Mouse (Mus musculus): ENCODE data around the gene Carhsp1.
A peak's percentile ranks its signal among the peaks of the same experiment; 100 is the strongest.

Gene Carhsp1

DNA sequence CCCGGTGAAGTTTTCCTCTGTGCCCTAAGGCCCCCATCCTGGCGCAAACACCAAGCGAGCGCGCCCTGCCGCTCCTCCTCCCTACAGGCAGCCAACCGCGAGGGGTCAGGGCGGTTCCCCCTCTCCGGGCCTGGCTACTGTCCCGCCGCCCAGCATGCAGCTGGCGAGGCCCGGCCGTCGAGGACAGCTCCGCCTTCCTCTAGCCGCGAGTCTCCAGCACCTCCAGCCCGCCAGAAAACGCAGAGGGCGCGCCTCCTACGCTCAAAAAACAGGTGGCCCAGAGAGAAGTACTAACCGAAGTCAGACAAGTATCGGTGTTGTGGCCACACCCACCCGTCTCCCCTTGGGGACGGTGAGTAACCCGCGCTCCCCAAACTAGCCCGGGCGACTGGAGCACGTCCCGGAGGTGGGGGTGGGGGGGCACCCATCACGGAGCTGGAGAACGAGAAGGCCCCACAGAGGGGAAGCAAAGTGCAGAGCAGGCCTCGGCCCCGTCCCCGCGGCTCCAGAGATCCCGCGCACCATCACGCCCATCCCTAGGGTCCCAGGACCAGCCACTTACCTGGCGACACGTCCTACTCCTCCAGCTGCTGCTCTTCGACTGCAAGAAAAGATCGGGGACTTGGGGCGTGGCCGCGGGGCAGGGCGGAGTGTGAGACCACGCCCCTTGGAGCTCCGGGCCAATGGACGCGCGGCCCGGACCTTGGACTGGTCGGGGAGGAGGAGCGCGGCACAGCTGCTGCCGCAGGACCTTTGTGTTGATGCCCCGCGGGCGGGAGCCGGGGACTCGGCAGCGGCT lies at the start of gene Carhsp1:
Gene Carhsp1 (minus strand): TSS at position 605 of the 799 bp plus-strand sequence.
- peak; percentile 97 for DNase-seq

DNA sequence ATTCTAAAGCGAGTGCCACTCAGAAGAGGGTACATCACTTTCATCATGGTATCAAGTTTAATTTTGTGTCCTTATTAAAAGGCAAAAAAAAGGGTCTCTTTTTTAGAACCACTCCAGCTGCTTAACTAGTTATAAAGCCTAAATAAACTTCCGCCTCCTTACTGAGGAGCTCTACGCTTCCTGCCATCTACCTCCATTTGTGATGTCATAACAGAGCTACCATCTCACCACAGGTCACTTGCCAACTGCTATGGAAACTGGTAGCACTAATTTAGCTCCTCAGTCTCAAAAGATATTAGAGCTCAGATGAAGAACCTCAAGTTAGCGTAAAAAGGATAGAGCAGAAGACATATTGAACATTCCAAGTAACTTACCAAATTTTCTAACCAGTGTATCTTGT lies 48.5 kb upstream of the Carhsp1 start:
- DNase-seq: no peak

DNA sequence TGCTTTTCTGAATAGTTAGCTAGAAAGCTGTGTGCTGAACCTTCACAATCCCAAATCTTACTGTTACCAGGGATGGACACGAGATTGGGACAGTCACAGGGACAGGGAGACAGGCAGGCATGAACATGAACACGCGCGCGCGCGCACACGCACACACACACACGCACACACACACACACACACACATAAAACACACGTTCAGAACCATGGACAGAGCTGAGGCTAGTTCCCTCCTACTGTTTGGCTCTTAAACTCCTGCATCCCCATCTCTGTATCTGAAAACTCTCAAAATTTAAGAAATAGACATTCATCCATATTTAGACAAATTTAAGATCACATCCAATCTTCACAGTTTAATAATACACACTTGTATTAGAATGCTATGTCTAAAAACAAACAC lies 45.8 kb upstream of the Carhsp1 start:
- DNase-seq: peak; percentile 51

DNA sequence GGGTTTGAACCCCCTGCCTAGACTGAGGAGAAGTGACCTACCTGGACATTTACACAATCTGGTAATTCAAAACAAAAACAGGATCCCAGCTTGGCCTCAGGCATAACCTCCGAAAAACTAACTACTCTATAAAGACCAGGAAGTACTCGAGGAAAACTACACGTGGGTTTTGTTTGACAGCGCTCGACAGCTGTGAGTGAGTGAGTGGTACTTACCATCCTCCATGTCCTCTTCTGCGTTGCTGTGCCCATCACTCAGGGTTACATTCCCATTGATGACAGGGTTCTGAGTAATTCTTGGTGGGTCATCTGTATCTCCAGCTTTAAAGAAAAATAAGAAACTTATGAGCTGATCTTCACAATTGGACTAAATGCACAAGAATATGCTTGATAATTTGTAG lies 44.3 kb upstream of the Carhsp1 start:
- no peak for DNase-seq

DNA sequence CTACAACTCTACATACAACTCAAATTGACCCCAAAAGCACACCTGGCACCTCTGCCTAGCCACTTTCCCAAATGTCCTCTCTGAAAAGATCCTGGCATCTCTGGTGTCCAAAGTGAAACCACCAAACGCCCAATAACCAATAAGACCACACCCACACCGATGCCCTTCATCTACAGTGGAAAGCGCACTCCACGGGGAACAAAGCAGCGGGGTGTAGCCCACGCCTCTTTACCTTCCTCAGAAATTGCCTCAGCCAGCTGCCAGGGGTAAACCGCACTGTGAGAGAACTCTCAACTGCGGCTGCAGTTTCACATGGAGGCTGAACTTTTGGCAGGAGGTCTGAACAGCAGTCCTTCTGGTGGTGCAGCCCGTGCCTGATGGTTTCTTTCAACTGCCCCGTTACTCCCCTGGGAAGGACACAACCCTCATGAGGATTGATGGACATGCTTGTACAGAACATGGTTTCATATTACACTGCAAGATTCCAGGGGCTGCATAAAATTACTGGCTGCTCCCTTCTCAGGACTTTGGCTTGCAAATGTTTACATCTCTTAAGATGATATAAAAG lies 43.6 kb upstream of the Carhsp1 start:
- peak; percentile 57 for DNase-seq

DNA sequence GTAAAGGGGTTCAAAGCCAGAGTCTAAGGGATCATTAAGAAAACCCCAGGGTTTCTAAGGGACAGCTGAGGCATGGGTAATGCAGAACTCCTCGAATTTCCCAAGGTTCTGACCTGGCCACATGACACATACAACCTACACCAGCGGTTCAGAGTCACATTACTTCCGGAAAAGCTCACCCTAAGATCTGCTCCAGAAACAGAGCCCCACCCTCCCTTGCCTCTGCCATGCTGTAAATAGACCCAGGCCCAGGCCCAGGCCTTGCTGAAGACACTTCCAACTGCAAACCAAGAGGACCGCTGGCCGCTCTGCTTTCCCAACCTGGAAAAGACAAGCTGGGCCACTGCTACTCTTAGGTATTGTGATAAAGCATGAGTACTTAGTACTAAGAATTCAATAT lies 42.9 kb upstream of the Carhsp1 start:
- no peak for DNase-seq

DNA sequence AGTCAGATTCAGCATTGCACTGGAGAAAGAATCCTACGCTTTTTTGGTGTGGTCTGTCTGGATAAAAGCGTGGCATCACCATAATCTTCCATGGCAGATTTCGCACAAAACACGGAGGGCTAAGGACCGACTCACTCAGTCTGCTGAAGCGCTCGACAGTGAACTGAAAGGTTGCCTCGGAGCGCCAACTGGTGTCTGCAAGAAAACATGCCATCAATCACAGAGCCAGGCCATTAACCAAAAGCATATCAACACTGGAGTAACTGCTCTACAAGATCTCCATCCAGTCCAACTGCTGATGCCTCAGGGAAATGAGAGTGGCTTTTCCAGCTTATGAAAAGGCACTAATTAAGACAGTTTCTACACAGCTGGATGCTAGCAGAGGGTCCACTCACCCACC lies 40.0 kb upstream of the Carhsp1 start:
- no peak for DNase-seq

DNA sequence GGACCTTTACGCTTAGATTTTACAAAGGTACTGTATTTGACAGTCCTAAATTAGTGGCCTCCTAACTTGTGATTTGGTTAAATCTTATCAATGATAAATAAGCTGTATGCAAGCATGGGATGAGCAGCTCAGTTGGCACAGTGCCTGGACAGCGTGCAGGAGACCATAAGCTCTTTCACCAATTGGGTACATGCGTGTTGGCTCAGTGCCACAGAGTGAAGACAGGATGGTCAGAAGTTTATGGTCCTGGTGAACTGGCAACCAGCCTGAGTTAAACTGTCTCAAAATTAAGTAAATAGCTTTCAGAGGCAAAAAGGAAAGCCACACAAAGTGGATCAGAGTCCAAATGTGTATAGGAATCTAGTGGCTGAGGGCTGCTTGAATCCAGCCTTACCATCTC lies 28.6 kb upstream of the Carhsp1 start:
- DNase-seq: peak; percentile 87

DNA sequence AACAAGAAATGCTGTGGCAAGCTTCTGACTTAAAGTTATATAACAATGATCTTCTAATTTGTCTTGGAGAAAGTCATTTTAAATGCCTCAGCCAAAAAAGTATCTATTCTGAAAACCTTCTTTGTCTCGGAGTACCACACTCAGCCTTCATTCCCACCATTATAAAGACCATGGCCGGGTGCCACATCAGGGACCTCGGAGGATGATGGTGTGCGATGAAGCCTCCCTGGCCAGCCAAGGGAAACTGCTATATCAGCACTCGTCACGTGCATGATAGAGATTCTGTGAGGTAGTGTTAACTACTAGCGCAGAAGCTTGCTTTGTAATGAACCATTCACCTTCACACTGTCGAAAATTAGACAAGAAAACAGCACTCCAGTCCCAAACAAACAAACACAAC lies 27.6 kb upstream of the Carhsp1 start:
- no peak for DNase-seq

DNA sequence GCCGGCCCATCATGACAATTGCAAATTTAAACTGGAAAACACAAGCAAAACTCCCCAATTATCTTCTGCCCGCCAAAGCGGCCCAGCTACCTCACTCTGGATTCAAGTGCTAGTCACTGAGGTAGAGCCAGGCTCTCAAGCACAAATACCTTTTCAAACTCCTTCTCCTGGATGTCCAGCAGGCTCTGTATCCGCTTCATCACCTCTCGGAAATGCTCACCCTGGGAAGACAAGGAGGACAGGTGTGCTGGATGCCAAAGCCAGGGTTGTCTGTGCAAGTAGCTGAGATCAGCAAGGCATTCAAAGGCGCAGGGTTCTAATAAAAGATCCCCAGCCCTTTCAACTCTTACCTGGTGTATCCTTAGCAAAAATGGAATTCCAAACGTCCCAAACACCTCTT lies 19.3 kb upstream of the Carhsp1 start:
- no peak for DNase-seq

DNA sequence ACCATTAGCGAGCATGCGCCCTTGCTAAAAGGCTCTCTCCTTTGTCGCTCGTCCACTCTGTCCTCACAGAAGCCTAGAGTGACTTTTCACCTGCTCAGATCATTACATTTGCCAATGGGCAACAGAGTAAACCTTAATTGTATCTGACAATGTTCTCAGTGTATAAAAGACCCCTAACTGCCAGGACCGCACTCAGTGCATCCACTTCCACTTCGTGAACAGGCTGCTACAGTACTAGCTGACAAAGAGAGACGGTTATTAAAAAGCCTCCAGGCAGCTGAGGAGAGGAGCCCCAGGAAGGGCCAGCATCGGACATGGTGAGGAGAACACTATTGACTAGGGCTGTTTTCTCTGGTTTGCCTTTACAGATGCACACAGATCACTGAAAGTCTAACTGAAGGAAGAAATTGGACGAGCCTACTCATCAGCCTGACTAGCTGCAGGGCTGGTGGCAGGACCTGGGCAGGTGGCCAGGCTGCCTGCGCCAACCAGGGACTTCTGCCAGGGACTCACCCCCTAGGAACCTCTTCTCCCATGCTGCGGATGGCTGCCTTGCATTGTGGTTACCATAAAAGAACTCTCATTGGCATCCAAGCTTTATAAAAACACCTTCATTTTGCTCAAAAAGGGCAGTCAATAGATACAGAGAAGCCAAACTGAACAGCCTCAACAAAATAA lies 18.2 kb upstream of the Carhsp1 start:
- DNase-seq: no peak

DNA sequence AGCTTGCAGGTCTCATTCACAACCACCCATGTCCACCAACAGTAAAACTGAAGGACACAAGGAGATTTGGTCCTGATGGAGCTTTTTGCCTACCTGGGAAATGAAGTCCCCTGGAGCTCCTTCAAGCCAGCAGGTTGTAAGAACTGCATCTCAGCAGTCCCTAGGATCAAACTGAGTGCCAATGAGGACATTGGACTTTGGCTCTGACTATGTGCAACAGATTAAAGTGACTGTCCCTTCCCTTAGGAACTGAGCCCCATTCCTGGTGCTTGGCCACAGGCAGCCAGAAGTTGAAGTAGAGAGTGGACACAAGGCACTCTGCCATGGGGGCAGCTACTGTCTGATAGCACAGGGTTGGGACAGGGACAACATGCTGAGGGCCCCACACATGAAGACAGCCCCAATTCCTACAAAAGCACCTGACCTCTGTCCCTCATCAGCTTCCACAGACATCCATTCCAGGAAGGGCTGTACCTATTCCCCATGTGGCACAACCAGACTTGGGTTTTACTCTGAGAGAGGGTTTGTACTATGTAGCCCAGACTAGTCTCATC lies 15.7 kb upstream of the Carhsp1 start:
- DNase-seq: no peak

DNA sequence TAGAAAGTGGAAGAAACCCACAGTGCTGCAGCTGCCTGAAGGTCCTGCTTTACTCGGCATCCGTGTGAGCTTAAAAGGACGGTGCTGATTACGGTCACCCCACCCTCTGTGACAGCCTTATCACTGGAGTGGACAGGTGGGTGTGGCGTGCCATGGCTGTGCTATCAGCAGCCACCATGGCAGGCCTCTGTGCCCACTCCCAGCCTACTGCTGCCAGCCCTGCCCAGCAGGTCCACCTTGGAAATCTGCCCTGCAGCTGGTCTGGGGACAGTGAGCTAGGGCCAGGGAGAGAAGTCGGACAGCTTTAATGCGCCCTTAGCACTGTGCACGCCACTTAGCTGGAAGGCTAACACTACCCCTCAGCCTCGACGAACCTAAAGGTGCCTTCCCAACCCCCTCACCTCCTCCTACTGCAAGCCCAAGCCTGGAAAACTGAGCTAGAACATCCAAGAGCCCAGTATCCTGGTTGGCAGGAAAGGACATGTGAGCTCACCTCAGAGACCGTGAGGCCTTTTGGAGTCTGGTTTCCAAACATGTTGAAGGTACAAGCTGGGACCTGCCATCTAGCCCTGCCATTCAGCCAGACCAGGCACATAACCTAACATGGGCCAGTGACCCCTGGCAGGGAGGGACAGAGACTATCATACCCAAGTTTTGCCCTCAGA lies 15.0 kb upstream of the Carhsp1 start:
- no peak for DNase-seq

DNA sequence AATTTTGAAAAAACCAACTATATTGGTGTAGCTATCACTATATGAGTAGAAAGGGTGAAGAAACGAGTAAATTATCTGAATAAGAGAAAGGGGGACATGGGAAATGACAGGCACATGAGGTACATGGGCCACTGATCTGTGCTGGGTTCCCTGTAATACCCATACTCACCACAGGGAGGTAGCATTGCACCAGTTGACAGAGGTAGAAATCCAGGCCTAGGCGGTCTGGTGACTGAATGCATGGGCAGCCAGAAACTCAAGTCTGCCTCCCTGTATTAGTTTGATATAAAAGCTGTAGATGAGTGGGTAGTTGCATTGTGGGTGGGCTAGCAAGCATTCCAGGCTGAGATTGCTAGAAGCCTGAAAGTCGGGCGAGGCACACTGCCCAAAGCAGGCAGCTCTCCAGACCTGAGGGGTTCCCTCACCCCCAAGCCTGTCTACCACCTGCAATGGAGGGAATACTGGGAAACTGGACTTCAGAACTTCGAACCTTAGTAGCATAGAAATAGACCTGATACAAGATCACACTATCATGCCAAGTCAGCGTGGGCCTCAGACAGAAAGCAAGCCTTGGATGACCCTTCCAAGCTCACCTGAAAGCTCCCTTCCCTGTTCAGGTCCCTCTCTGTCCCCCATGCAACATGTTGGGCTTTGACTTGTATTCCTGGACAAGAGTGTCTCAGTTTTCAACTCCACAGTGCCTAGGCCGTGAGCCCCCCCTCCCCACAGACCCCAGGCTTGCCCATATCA lies 14.3 kb upstream of the Carhsp1 start:
- DNase-seq: peak; percentile 85

DNA sequence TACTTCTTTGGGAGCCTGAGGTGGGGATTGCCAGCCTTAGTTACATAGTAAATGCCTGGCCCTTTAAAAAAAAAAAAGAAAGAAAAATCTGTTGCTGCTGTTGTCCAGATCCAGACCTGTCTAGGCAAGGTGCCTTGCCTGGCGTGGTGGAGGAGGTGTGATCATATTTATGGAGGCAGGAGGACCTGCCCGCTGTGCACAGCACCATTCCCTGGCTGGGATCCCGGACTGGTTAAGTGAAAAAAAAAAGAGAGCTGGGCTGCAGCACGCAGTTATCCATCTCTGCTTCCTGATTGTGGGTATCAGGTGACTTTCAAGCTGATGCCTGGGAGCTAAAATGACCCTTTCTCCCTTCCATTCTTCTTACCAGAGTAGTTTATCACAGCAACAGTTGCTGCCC lies 13.1 kb upstream of the Carhsp1 start:
- DNase-seq: no peak

DNA sequence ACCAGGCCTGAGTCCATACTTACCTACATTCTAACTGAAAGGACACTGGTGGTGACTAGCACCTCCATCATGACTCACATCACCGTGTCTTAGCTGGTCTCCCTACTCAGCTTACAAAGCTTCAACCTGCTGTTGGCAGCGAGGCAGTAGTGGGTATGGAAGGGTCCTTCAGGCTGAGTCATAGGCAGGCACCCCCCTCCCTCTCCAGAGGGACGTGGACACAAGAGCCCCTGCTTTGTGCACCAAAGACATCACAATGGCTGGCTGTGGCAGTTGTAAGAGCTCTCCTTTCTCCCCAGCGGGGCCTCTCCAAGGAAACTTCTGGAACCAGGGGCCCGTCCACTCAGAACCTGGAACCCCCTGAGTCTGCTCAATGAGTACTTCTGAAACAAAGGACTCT lies 8.5 kb upstream of the Carhsp1 start, which contains the start of gene Gm5767:
Gene Gm5767 (plus strand): TSS at position 301 of the 400 bp plus-strand sequence.
- DNase-seq: no peak

DNA sequence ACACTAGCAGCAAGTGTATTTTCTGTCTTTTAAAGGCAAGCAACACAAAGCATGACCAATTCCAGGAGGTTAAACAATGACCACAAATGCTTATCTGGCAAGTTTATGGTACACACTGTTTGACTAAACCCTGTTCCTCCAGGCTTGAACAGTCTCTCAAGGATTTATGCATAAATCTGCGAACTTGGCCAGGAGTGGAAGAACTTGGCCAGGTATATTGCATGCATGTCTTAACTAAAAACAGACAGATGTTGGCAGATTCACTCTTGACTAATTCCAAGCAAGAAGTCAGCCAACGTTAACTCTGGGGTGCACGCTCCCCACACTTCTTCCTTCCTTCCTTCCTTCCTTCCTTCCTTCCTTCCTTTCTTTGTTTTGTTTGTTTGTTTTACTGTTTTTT lies 7.8 kb upstream of the Carhsp1 start:
- no peak for DNase-seq

DNA sequence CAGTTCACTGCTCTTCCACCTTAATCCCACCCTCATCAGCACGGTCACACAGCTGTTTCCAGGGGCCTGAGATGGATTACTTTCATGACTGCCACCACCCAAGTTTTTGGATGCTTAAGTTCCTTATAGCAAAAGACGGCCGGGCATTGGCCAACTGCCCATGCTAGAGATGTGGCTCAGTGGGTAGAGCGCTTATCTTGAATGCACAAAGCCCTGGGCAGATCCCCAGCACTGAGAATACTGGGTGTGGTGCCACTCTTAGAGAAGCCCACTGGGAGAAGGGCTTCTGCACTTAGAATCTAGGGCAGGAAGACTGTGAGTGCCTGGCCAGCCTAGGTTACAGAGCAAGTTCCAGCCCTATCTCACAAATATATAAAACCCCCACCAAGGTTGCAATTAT lies 6.7 kb upstream of the Carhsp1 start:
- DNase-seq: no peak

DNA sequence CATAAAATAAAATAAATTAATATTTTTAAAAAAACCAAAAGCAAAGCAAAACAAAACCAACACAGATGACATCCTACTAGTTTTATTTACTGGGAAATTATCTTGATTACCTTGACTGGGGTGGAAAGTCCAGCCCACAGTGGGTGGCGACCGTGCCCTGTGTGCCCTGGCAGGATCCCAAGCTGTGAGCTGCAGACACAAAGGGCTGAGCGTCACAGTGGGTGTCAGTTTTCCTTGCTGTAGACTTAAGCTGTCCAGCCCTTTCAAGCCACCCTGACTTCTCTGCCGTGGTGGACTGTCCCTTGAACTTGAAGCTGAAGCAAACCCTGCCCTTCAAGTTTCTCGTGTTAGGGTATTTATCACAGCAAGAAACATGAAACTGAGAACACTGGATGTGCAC lies 6.1 kb upstream of the Carhsp1 start:
- peak; percentile 51 for DNase-seq

DNA sequence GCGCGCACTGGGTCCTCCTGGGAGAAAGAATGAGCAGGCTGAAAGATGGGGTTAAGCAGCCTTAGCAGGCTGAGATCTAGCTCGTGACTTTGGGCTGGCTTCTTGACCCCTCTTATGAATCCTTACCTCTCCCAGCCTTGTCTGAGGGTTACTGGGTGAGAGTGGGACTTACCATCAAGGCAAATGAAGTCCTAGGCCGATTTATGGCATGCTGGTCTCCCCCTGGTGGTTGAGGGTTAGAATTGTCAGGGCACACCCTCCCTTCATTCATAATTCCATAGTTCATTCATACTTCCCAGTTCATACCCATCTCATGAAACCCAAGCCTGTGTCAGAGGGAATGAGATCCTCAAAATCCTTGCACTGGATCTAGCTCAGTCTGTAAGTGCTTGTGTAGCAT lies 4.8 kb upstream of the Carhsp1 start:
- DNase-seq: peak; percentile 67

DNA sequence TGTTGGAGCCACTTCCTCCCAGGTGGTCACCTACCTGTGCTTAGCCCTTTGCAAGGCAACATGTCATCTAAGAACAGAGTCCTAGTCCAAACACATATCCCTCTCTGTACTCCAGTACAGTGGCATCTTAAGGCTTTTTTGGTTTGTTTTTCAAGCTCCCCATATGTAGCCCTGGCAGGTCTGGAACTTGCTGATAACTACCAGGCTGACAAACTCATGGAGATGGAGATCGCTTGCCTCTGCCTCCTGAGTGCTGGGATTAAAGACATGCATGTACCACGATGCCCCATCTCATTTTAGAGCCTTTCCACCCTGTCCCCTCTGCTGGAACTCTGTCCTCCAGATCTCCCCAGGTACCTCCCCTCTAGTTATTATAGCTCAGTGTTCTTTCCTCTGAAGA lies 4.3 kb upstream of the Carhsp1 start:
- DNase-seq: no peak

DNA sequence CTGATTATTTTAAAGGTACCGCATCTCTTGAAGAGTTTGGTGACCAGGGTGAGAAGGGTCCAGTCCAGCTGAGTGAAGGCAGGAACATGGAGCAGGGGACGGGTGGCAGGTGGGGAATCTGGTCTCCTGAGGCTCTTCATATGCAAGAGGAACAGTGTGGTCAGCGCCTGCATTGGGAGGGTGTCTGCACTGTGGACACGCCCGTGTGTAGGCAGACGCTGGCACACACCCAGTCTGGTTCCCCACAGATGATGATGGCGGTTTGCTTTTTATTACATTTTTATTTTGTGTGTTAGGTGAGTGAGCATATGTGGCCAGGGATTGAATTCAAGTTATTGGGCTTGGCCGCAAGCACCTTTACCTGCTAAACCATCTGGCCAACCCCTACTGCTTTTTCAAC lies 3.6 kb upstream of the Carhsp1 start:
- DNase-seq: no peak

DNA sequence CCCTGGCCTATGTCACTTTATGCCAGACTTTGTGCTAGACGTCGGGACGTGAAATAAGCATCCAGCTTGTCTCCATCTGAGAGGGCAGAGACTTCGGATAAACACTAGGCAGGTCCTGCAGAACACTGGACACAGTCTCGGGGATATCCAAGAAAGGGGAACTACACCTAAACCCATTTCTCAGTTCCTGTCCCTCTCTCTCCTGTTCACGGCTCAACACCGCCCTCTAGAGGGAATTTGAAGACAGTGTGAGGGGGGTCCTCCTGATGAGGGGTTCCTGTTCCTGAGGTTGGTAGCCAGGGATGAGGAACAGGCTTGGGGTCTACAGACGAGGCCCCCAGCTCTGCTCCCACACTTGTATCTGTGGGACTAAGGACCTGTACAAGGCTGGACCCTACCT lies 2.2 kb upstream of the Carhsp1 start:
- DNase-seq: peak; percentile 69

Data from kidney, postnatal 10 days (tissue).